Mouse (Mus musculus) CH12.LX (cell line): ENCODE data around the gene Lrrc73. TPM values are rescaled to one million over a fixed set of nuclear protein-coding genes. Genes with fewer than 3 reads are reported as not detected.

Source experiments
- DNase-seq: peaks from one replicate; pipeline ENCODE4 v3.0.0-alpha.2; 2013; ENCODE audit errors: extremely low read depth
- H3K27ac ChIP-seq: 2 replicates; pipeline ENCODE4 v1.5.1; 2012; ENCODE audit warnings: low read depth, mild to moderate bottlenecking, control low read depth, moderate library complexity; ENCODE audit not compliant: insufficient read depth
- H3K27me3 ChIP-seq: replicated peaks from 2 replicates; pipeline ENCODE3; 2012; ENCODE audit warnings: inconsistent platforms
- H3K36me3 ChIP-seq, 2 experiments: replicated peaks in 1 of 2; 2 replicates each; pipeline versions ENCODE3 to v1.6.1; 2012; ENCODE audit warnings: inconsistent platforms in 1 of 2, low read length in 1 of 2, mild to moderate bottlenecking in 1 of 2, mixed read lengths in 1 of 2, moderate library complexity in 1 of 2; ENCODE audit not compliant: control insufficient read depth in 1 of 2, insufficient read depth in 1 of 2
- H3K4me1 ChIP-seq, 2 experiments: 2 replicates each; pipeline ENCODE4 v1.6.1; 2012; ENCODE audit warnings: inconsistent platforms in 1 of 2, moderate library complexity in 1 of 2; ENCODE audit not compliant: insufficient read depth in 2 of 2, control insufficient read depth in 1 of 2
- H3K4me2 ChIP-seq: 2 replicates; pipeline ENCODE4 v1.6.1; 2012; ENCODE audit warnings: low read depth, mild to moderate bottlenecking, control low read depth; ENCODE audit not compliant: poor library complexity, insufficient read depth, severe bottlenecking
- H3K4me3 ChIP-seq, 3 experiments: fragments of 150-350 bp in 1 of 3; sonication (generic) in 1 of 3; replicated peaks in 1 of 3; 2 replicates each; pipeline versions ENCODE3 to v1.5.1; 2011 to 2012; ENCODE audit warnings: low read depth in 2 of 3, low read length in 2 of 3, mild to moderate bottlenecking in 2 of 3, moderate library complexity in 2 of 3, control low read depth in 1 of 3, improper control_type of control experiment in 1 of 3, inconsistent platforms in 1 of 3, mixed read lengths in 1 of 3; ENCODE audit not compliant: poor library complexity in 1 of 3
- H3K79me2 ChIP-seq: replicated peaks from 2 replicates; pipeline ENCODE4 v1.6.1; 2012; ENCODE audit warnings: mild to moderate bottlenecking, moderate library complexity; ENCODE audit not compliant: control insufficient read depth, poor library complexity, insufficient read depth, severe bottlenecking; ENCODE audit errors: extremely low read depth
- H3K9ac ChIP-seq: 2 replicates; pipeline ENCODE4 v1.6.1; 2012; ENCODE audit warnings: low read depth, mild to moderate bottlenecking, control low read depth, moderate library complexity; ENCODE audit not compliant: insufficient read depth
- H3K9me3 ChIP-seq: replicated peaks from 2 replicates; pipeline ENCODE3; 2012; ENCODE audit warnings: low read length, inconsistent platforms, mixed read lengths
- BHLHE40 ChIP-seq: IDR thresholded peaks from 2 replicates; pipeline ENCODE4 v1.6.1; 2011; ENCODE audit warnings: mild to moderate bottlenecking, low read depth, low read length, improper control_type of control experiment
- CHD1 ChIP-seq: IDR thresholded peaks from 2 replicates; pipeline ENCODE4 v1.6.1; 2012; ENCODE audit warnings: low read depth, low read length, improper control_type of control experiment, inconsistent platforms
- CHD2 ChIP-seq: IDR thresholded peaks from 2 replicates; pipeline ENCODE4 v1.6.1; 2011; ENCODE audit warnings: low read length, improper control_type of control experiment
- CTCF ChIP-seq, 2 experiments: IDR thresholded peaks in 1 of 2; conservative IDR thresholded peaks in 1 of 2; 2 replicates each; pipeline ENCODE4 v1.5.1; 2011 to 2012; ENCODE audit warnings: low read depth in 2 of 2, low read length in 2 of 2, improper control_type of control experiment in 1 of 2, inconsistent platforms in 1 of 2, mild to moderate bottlenecking in 1 of 2, moderate library complexity in 1 of 2
- E2F4 ChIP-seq: IDR thresholded peaks from 2 replicates; pipeline ENCODE4 v1.6.1; 2011; ENCODE audit warnings: low read depth, low read length, improper control_type of control experiment; ENCODE audit not compliant: insufficient replicate concordance
- ELF1 ChIP-seq: IDR thresholded peaks from 2 replicates; pipeline ENCODE4 v1.6.1; 2014; ENCODE audit warnings: low read depth, mild to moderate bottlenecking, inconsistent platforms, low read length, improper control_type of control experiment
- EP300 ChIP-seq: IDR thresholded peaks from 2 replicates; pipeline ENCODE4 v1.6.1; 2011; ENCODE audit warnings: low read length, improper control_type of control experiment
- ETS1 ChIP-seq: conservative IDR thresholded peaks from 2 replicates; pipeline ENCODE4 v1.6.1; 2012; ENCODE audit warnings: low read depth, mild to moderate bottlenecking, inconsistent platforms, low read length, improper control_type of control experiment, moderate library complexity
- IRF4 ChIP-seq: IDR thresholded peaks from 2 replicates; pipeline ENCODE4 v1.6.1; 2014; ENCODE audit warnings: low read depth, mild to moderate bottlenecking, inconsistent platforms, low read length, improper control_type of control experiment
- JUND ChIP-seq: conservative IDR thresholded peaks from 2 replicates; pipeline ENCODE4 v1.6.1; 2011; ENCODE audit warnings: low read depth, low read length, improper control_type of control experiment
- KAT2A ChIP-seq: IDR thresholded peaks from 2 replicates; pipeline ENCODE4 v1.6.1; 2012; ENCODE audit warnings: low read length, improper control_type of control experiment, inconsistent platforms; ENCODE audit not compliant: insufficient replicate concordance
- MAX ChIP-seq: IDR thresholded peaks from 2 replicates; pipeline ENCODE4 v1.6.1; 2011; ENCODE audit warnings: low read length, improper control_type of control experiment
- MEF2A ChIP-seq: IDR thresholded peaks from 2 replicates; pipeline ENCODE4 v1.6.1; 2014; ENCODE audit warnings: low read depth, mild to moderate bottlenecking, inconsistent platforms, low read length, improper control_type of control experiment, borderline replicate concordance
- MXI1 ChIP-seq: IDR thresholded peaks from 2 replicates; pipeline ENCODE4 v1.6.1; 2011; ENCODE audit warnings: mild to moderate bottlenecking, low read depth, low read length, improper control_type of control experiment
- MYC ChIP-seq: IDR thresholded peaks from 2 replicates; pipeline ENCODE4 v1.6.1; 2011; ENCODE audit warnings: low read depth, mild to moderate bottlenecking, improper control_type of control experiment, low read length
- NELFE ChIP-seq: IDR thresholded peaks from 2 replicates; pipeline ENCODE4 v1.6.1; 2011; ENCODE audit warnings: low read depth, low read length, improper control_type of control experiment
- PAX5 ChIP-seq: IDR thresholded peaks from 2 replicates; pipeline ENCODE4 v1.6.1; 2012; ENCODE audit warnings: low read length, inconsistent platforms, mixed read lengths
- POLR2AphosphoS2 ChIP-seq: IDR thresholded peaks from 2 replicates; pipeline ENCODE4 v1.6.1; 2011; ENCODE audit warnings: low read depth, low read length, improper control_type of control experiment
- RAD21 ChIP-seq: IDR thresholded peaks from 2 replicates; pipeline ENCODE4 v1.6.1; 2011; ENCODE audit warnings: low read depth, mild to moderate bottlenecking, low read length, improper control_type of control experiment, moderate library complexity
- TBP ChIP-seq: conservative IDR thresholded peaks from 2 replicates; pipeline ENCODE4 v1.6.1; 2011; ENCODE audit warnings: low read depth, low read length, improper control_type of control experiment
- TCF12 ChIP-seq: IDR thresholded peaks from 2 replicates; pipeline ENCODE4 v1.6.1; 2014; ENCODE audit warnings: low read depth, mild to moderate bottlenecking, inconsistent platforms, low read length, improper control_type of control experiment
- UBTF ChIP-seq: IDR thresholded peaks from 2 replicates; pipeline ENCODE4 v1.6.1; 2012; ENCODE audit warnings: low read depth, mild to moderate bottlenecking, inconsistent platforms, low read length, improper control_type of control experiment, moderate library complexity
- USF1 ChIP-seq: IDR thresholded peaks from 2 replicates; pipeline ENCODE4 v1.6.1; 2014; ENCODE audit warnings: low read depth, mild to moderate bottlenecking, inconsistent platforms, low read length, improper control_type of control experiment
- USF2 ChIP-seq: conservative IDR thresholded peaks from 2 replicates; pipeline ENCODE4 v1.6.1; 2011; ENCODE audit warnings: low read depth, low read length, improper control_type of control experiment
- ZC3H11A ChIP-seq: IDR thresholded peaks from 2 replicates; pipeline ENCODE4 v1.6.1; 2012; ENCODE audit warnings: low read depth, mild to moderate bottlenecking, inconsistent platforms, low read length, improper control_type of control experiment
- ZKSCAN1 ChIP-seq: IDR thresholded peaks from 2 replicates; pipeline ENCODE4 v1.6.1; 2012; ENCODE audit warnings: low read depth, inconsistent platforms, low read length, improper control_type of control experiment, borderline replicate concordance
- ZNF384 ChIP-seq: IDR thresholded peaks from 2 replicates; pipeline ENCODE4 v1.6.1; 2012; ENCODE audit warnings: low read depth, low read length, improper control_type of control experiment, inconsistent platforms
- dilution Hi-C: fragments of 300-500 bp; cut with MboI; formaldehyde crosslinking; loops from 2 replicates; pipeline ENCODE4 v1.14.3; 2020; ENCODE audit warnings: low sequenced_read_pairs; ENCODE audit not compliant: extremely low pct_unique_long_range_greater_than_20kb, extremely low pct_ligation_motif_present
- in situ Hi-C: fragments of 300-500 bp; cut with MboI; formaldehyde crosslinking; loops from 3 replicates; pipeline ENCODE4 v1.14.3; 2019; ENCODE audit warnings: low sequenced_read_pairs, low pct_ligation_motif_present, low pct_unique_long_range_greater_than_20kb, mixed read lengths
- polyA plus RNA-seq: library from polyadenylated mRNA; unstranded; fragments of >175 nt; gene quantifications from 2 replicates; pipeline ENCODE4 v1.2.1, GENCODE M21; 2012; ENCODE audit warnings: low read depth; ENCODE audit not compliant: insufficient read length
- total RNA-seq, 2 experiments: library from RNA; depleted of rRNA; stranded (reverse); fragments of 300-350 nt in 1 of 2; fragments of >200 nt in 1 of 2; gene quantifications; 2 replicates each; pipeline ENCODE4 v1.2.3; 2012 to 2014

The Lrrc73 gene
- total and polyA plus RNA-seq, 3 experiments = 1.8 to 4.0 (median 3.6) TPM

GRCm38 (mm10) chr17:46258279-46259053 is 5.1 kb downstream of the Lrrc73 start:
- in situ Hi-C loops (no loop called here), dilution Hi-C loops (no loop called here)
- DNase-seq = no peak
- H3K4me1 ChIP-seq = peaks cover 4 to 5% of the 10 kb centered on the region in 2 experiments
- H3K4me3 ChIP-seq = no peak overlapping the region
- no peak overlapping the region for H3K27ac ChIP-seq
- peaks cover 62 to 75% of the 10 kb centered on the region in 2 experiments for H3K36me3 ChIP-seq
- no peaks in the 10 kb centered on the region for H3K27me3 ChIP-seq
- no peak overlapping the region for H3K9ac ChIP-seq
- H3K79me2 ChIP-seq = no peaks in the 10 kb centered on the region
- no peaks in the 10 kb centered on the region for H3K9me3 ChIP-seq
- H3K4me2 ChIP-seq = no peak overlapping the region
- TF ChIP-seq JUND (no peak), EP300 (no peak), PAX5 (no peak), CHD1 (no peak), MEF2A (no peak), CHD2 (no peak), UBTF (no peak), E2F4 (no peak), USF2 (no peak), BHLHE40 (no peak), TCF12 (no peak), ZKSCAN1 (no peak), USF1 (no peak), KAT2A (no peak), TBP (no peak), CTCF (conservative IDR thresholded peaks at IDR 0.05 in 1 of 2, IDR thresholded peaks at IDR 0.05 in 1 of 2; ENCODE audit: low read depth in 2 of 2, low read length in 2 of 2) (no peak)

- Histone ChIP-seq H3K4me1 (peaks cover 0 to under 1% of the 10 kb centered on the region in 2 experiments; a peak in 1 of 4 replicates), H3K4me3 (no peak overlapping the region), H3K27me3 (no peaks in the 10 kb centered on the region), H3K27ac (no peak overlapping the region), H3K9me3 (no peaks in the 10 kb centered on the region), H3K79me2 (no peaks in the 10 kb centered on the region), H3K4me2 (no peak overlapping the region), H3K9ac (no peak overlapping the region), H3K36me3 (peaks cover 74 to 87% of the 10 kb centered on the region in 2 experiments)
- dilution Hi-C loops = no loop called here
- DNase-seq = no peak
- TF ChIP-seq MYC = no peak
- TF ChIP-seq JUND = no peak
- no peak for TF ChIP-seq MAX
- TF ChIP-seq ZC3H11A = no peak
- TF ChIP-seq CHD2 = no peak
- TF ChIP-seq ETS1 = no peak
- TF ChIP-seq ZNF384 = no peak
- no peak for TF ChIP-seq MEF2A
- no peak for TF ChIP-seq IRF4
- no peak for TF ChIP-seq PAX5
- TF ChIP-seq NELFE = no peak
- TF ChIP-seq ELF1 = no peak
- no peak for TF ChIP-seq TBP
- no peak for TF ChIP-seq CHD1
- no peak for TF ChIP-seq POLR2AphosphoS2
- TF ChIP-seq RAD21 = no peak
- no peak for TF ChIP-seq MXI1
- in situ Hi-C loops = no loop called here
These were observed 6.3 kb downstream of the Lrrc73 start for GRCm38 (mm10) chr17:46259675-46260074.
